Mouse (Mus musculus) subcutaneous adipose tissue, adult 2 months (tissue): ENCODE data around the gene Stau1. TPM values are rescaled to one million over a fixed set of nuclear protein-coding genes. Genes with fewer than 3 reads are reported as not detected.

ENCODE experiments used
- polyA plus RNA-seq: library from polyadenylated mRNA; depleted of rRNA; stranded (reverse); fragments of >200 nt; gene quantifications from 2 replicates; pipeline ENCODE4 v1.2.3, GENCODE M21; 2012; ENCODE audit warnings: low replicate concordance; rRNA removed

Gene Stau1
- polyA plus RNA-seq: 45.6 and 46.8 TPM in 2 replicates

DNA sequence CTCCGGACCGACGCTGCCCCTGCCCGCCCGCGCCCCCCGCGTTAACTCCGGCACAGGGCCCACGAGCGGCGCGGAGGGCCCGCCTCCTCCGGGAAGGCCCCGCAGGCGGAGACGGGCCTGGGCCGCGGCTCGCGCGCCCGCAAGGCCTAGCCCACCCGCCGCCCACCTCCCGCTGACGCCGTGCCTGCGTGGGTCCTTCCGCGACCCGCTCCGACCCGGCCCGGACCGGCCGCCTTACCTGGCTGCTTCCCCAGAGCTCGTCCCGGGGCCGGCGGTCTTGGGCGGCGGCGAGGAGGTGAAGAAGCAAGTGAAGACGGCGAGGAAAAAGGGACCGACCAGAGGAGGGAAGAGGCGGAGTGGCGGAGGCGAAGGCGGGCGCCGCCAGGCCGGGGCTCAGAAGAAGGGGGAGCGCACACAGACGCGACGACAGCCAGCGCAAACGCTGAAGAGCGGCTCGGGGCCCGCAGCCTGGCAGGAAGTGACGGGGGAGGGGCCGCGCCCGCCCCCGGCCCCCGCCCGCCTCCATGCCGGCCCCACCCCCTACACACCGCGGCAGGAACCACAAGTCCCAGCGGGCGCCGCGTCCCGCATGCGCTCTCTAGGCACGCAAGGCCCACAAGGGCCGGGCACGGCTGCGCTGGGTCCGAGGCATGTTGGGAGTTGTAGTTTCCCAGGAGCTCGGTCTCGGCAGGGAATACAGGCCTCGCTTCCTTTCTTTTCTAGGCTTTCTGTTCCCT is at the start of gene Stau1:
Stau1 (minus strand) TSS at position 504 of the 737 bp plus-strand sequence.

DNA sequence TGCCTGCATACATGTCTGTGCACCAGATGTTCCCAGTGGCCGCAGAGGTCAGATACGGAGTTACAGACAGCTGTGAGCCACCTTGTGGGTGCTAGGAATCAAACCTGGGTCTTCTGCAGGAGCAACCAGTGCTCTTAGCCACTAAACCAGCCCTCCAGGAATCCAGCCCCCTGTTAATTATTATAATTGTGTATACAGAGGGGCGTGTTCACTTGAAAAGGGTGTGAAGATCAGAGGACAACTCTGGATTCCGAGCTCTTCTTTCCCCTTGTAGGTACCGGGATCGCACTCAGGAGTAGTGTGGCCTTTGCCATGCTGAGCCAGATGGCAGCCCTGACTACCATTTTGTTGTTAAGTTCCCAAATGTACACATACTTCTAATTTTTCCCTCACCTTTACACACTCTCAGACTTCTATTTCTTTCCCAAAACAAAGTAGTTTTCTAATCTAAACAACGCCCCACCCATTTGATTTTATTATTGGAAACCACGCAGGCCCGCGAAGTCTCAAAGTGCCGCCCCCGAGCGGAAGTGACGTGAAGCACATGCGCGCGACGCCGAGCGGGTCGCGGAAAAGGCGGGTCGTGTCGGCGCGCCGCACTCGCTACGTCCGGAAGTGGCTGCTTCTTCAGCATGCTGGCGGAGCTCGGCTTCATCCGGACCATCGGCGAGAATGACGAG is 18.7 kb upstream of the Stau1 start, which contains the start of gene Ddx27:
Ddx27 (plus strand) TSS at position 492 of the 680 bp plus-strand sequence.

DNA sequence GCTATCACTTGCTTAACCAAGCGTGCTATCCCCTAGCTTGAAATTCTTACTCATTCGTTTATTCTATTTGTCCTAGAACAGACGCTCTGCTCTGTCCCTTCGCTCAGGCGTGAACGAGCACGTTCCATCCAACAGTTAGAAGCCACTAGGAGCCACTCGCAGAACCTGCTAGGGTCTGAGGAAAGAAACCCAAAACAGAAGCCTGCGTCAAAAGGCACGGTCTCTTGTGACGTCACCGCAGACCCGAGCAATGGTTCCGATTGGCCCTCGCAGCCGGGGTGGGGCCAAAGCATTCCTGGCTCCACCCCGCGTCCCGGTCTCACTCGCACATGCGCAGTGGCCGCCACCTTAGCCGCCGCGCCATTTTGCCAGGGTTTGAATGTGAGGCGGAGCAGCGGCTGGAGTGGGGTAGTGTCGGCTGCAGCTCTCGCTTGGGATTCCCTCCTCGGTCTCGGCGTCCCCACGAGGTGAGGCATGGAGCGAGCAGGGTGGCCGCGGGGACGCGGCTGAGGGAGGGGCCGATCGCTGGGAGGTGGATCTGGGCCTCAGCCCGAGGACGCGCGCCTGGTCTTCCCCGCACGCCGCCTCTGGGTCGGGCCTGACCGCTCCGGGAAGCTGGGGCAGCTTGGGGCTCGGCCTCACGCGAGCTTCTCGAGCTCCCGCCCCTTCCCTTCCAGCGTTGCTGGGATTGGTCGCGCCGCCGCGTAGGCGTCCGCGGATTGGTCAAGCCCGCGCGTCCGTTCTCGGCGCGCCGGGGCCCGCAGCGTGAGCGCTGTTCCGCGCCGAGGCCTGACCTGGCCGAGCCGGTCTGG is 90.2 kb downstream of the Stau1 start, which contains the start of gene Cse1l:
Cse1l (plus strand) TSS at position 330 of the 812 bp plus-strand sequence.

Other genes with a start within 250 kb of the Stau1 start
- 1.9 and 5.8 TPM in 2 replicates for gene Trp53rkb, start 203.8 kb downstream of the Stau1 start, polyA plus RNA-seq
- 15.7 and 17.2 TPM in 2 replicates for gene Arfgef2, start 190.7 kb downstream of the Stau1 start, polyA plus RNA-seq
- 15.8 and 26.8 TPM in 2 replicates for gene Cse1l, start 90.3 kb downstream of the Stau1 start, polyA plus RNA-seq
- gene Ddx27, start 18.9 kb upstream of the Stau1 start, polyA plus RNA-seq: 25.8 and 35.6 TPM in 2 replicates
- gene Znfx1, start 66.7 kb upstream of the Stau1 start, polyA plus RNA-seq: 48.4 and 54.2 TPM in 2 replicates
- gene Kcnb1, start 193.9 kb upstream of the Stau1 start, polyA plus RNA-seq: 25.9 and 46.8 TPM in 2 replicates
- gene Ptgis, start 244.3 kb upstream of the Stau1 start, polyA plus RNA-seq: 39.1 and 89.7 TPM in 2 replicates